Mouse (Mus musculus): Measurements from ENCODE around the gene Ush1g.

Gene Ush1g

GRCm38 (mm10) chr11:115334531-115334930 lies 12.7 kb upstream of the Ush1g start, which contains the start of gene Otop3:
Otop3 (plus strand) TSS chr11:115334731.
- in situ Hi-C loops (cut with MboI) = no loop called here

- in situ Hi-C loops (cut with MboI) = no loop called here
Observed at GRCm38 (mm10) chr11:115329339-115329738, 7.5 kb upstream of the Ush1g start.

DNA sequence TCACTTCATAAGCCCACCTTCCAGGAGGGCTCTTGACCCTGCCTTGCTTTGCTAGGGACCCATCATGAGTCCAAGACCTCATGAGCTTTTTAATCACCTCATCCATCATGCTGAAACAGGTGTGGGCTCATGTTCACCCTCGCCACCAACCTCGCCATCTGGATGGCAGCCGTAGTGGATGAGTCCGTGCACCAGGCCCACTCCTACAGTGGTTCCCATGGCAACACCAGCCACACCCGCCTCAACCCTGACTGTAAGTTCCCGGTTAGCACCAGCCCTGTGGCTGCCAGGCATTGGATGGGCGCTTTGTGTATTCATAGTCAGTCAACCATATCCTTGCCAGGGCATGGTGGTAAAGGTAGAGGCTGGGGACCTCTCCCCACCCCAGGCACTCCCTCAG lies 4.9 kb upstream of the Ush1g start:
- in situ Hi-C loops (cut with MboI) = no loop called here

- in situ Hi-C loops (cut with MboI) = no loop called here
Observed at GRCm38 (mm10) chr11:115323354-115323753, 1.5 kb upstream of the Ush1g start.

- in situ Hi-C loops (cut with MboI) = no loop called here
Observed at GRCm38 (mm10) chr11:115319704-115320383, 2.0 kb downstream of the Ush1g start.

GRCm38 (mm10) chr11:115318245-115319027 lies 3.4 kb downstream of the Ush1g start:
- in situ Hi-C loops (cut with MboI) = no loop called here

DNA sequence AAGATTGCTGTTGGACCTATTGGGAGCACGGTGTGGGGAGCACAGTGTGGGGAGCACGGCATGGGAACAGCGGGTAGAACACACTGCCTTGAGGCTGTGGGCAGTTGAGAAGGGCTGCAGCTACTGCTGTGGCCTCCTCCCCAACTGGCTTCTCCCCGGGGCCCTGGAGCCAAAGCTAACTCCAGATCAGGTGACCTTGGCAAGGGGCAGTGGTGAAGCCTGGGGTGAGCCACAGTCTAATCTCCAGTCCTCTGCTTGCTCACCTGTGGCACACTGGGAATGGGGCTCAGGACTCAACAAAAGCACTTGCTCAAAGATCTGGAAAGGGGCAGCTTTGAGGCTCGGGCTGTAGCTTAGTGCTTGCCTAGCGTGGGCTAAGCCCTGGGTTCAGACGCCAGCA lies 4.6 kb downstream of the Ush1g start:
- in situ Hi-C loops (cut with MboI) = no loop called here

DNA sequence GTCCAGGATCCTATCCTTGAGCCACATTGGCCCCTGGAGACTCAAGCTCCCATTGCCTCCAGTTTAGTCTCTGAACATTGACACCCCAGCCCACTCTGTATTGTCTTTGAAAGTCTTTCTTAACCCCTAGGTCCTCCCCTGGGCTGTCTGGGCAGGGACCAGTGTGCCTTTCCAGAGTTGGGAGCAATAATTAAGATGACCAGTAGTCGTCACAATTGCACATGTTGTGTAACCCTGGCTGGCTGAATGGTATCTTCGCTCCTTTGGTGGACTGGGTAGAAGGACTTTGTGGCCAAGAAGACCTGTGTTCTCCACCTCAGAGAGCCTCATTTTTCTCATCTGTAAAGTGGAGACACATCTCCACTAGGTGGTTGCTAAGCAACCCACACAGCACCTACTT lies 7.6 kb downstream of the Ush1g start:
- in situ Hi-C loops (cut with MboI) = no loop called here

GRCm38 (mm10) chr11:115308781-115309180 lies 13.1 kb downstream of the Ush1g start:
- in situ Hi-C loops (cut with MboI) = no loop called here

- in situ Hi-C loops (cut with MboI) = no loop called here
Observed at GRCm38 (mm10) chr11:115306863-115307262, 15.0 kb downstream of the Ush1g start, which contains the start of gene Otop2. Otop2 (plus strand) TSS chr11:115307163.

- in situ Hi-C loops (cut with MboI) = no loop called here
Observed at GRCm38 (mm10) chr11:115303167-115303566, 18.7 kb downstream of the Ush1g start.

- in situ Hi-C loops (cut with MboI) = no loop called here
Observed at GRCm38 (mm10) chr11:115301351-115301750, 20.5 kb downstream of the Ush1g start.

DNA sequence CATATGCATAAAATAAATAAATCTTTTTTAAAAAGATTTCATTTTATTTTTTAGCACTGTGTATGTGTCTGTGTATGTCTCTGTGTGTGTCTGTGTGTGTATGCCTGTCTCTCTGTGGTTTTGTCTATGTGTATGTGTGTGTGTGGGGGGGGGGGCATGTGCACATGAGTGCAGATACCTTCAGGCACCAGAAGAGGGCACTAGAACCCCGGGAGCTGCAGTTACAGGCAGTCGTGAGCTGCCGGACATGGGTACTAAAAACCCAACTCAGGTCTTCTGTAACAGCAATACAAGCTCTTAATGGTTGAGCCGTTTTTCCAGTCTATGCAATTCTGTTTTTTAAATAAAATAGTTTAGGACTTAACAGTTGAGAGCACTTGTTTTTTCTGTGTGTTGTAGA lies 21.1 kb downstream of the Ush1g start:
- in situ Hi-C loops (cut with MboI) = no loop called here

GRCm38 (mm10) chr11:115298160-115298559 lies 23.7 kb downstream of the Ush1g start:
- in situ Hi-C loops (cut with MboI) = no loop called here

GRCm38 (mm10) chr11:115297214-115297826 lies 24.5 kb downstream of the Ush1g start, which contains the start of gene Fads6:
Fads6 (minus strand) TSS chr11:115297663.
- in situ Hi-C loops (cut with MboI) = no loop called here

DNA sequence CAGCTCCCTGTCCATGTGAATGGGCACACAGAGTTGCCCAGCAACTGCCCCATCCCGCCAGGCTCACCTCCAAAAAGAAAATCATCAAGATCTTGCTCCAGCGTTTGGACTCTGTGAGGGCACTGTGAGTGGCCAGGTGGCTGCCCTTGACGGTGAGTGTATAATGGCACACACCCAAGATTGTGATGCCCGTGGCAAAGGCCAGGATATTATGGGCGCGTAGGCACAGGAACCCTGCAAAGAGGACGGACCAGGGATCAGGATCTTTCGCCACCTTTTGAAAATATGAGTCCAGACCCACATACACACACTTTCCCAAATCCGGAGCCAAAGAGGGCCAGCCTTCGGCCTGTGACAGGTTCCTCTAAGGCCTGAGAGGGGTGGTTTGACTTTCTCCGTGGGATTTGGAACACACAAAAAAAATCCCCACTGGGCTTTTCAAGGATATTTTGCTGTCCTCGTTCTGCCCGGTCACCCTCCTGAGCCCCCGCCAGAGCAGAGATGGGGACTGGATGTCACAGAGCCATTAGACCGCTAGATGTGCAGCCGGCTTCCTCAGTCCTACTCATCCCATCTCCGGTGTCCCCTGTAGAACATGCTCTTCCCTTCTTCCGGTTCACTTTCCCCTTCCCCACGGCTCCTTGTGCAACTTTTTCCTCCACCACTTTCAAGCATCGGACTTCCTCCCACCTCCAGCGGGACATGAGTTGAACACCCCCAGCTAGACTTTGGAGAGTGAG lies 25.2 kb downstream of the Ush1g start:
- in situ Hi-C loops (cut with MboI) = no loop called here

DNA sequence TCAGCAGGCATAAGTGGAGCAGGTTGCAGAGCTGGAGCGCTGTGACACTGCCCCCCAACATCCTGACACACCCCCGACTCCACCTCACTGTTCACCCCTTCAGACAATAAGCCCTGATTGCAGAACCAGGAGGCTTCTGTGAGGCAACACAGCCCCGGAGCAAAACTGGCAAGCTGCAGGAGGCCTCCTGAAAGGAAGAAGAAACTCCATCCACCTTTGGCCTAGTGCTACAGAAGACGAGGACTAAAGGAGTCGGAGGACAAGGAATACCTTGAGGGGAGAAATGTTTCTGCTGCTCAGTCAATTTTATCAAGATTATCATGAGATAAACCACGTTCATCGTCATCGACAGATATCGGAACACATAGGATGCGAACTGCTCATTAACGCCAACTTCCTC lies 25.9 kb downstream of the Ush1g start:
- in situ Hi-C loops (cut with MboI) = no loop called here

DNA sequence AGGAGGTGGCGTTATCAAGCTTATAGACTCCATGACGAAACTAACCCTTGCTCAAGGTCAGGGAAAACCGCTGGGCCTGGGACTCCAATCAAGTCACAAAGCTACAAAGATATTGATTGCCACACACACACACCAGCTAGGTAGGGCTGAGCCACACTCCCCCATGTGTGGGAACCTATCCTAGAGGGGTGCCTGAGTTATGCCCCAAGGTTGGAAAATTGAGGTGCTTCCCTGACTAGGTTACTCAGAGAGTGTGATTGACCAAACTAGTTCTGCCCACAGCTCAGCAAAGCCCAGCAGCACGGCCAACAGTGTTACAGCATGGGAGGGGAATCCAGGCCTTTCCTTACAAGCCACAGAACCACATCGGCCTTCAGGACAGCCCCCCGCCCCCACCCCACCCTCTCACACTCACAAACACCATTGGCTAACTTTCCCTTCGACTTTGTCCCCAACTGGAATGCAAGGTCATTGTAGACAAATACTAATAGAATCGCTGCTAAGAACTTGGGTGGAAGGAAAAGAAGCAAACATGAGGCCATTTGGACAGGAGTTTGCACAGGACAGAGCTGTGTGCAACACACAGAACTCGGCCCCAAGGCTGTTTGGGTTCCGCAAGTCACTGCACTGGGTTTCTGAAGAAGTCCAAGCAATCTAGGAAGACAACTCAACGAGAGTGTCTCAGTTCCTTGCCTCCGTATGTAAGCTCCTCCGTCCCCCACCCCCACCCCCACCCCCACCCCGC lies 29.0 kb downstream of the Ush1g start:
- in situ Hi-C loops (cut with MboI) = no loop called here

DNA sequence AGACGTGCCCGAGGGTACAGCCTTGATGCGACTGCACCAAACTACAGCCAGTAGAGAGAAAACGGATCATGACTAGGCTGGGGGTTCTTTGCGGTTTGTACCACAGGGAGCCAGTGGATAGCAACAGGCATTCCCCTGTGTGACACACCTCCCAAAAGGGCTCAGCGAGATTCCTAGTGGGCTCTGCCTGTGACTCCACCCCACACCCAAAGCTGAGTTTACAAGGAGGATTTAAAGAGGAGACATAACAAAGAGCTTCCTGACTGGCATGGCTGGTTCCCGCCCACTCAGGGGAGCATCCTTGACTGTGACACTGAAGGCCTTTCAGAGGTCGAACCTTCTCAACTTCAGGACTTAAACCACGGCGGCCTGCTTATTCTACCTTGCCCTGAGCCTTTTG lies 30.3 kb downstream of the Ush1g start:
- in situ Hi-C loops (cut with MboI) = no loop called here

DNA sequence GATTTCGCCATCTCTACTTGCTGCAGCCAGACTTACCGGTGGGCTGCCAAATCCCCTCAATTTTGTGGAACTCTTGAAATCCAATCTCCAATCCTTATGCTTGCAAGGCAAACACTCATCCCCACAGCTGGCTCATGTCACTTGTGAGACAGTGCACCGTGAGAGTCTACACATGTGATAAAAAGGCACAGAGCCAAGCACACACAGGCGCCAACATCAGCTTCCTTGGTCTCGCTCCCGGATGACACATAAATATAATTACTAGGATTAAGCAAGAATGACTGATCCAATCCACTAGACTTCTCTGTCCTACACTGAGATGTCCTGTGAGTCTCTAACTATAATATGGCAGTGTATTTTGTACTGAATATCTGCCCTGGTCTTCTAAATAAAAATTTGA lies 30.9 kb downstream of the Ush1g start:
- in situ Hi-C loops (cut with MboI) = no loop called here

DNA sequence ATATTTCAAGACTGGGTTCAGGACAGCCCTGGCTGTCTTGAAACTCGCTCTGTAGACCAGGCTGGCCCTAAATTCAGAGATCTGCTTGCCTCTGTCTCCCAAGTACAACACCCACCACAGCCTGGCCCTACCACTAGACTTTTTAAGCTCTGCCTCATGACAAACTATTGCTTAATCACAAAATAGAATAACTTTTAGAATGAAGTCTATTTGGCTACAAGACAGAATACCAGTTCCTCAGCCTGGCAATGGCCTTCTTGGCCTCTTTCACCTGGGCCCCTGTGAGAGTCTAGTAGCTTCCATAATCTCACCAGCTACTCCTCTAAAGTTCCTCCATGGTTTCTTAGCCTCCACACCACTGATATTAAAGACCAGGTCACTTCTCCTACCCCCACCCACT lies 31.5 kb downstream of the Ush1g start:
- in situ Hi-C loops (cut with MboI) = no loop called here
